In the genomic region with DNA sequence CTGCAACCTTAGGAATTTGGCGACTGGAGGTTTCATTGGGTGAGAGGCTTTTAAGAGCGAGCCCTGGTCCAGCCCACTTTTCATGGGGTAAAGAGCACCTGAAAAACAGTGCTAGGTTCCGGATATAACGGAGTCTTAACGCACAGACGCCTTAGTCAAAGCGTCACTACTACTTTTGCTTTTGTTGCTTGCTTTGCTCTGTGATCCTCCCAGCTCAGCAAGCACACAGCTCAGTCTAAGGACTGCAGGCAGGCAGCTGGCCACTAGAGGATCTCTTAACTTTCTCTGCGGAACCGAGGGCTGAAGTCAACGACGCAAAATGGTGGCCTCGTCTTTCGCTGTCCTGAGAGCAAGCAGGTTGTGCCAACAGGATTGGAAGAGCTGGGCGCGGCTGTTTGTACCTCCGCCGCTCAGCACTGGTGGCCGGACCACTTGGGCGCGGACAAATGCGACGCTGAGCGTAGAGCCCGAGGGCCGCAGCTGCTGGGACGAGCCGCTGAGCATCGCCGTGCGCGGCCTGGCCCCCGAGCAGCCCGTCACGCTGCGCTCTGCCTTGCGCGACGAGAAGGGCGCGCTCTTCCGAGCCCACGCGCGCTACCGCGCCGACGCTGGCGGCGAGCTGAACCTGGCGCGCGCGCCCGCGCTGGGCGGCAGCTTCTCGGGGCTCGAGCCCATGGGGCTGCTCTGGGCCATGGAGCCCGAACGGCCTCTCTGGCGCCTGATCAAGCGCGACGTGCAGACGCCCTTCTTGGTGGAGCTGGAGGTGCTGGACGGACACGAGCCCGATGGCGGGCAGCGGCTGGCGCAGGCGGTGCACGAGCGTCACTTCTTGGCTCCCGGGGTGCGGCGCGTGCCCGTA, we compare ENCODE assay signal across 8 mouse cellular contexts. TPM values are rescaled to one million over a fixed set of nuclear protein-coding genes. Genes with fewer than 3 reads are reported as not detected.
A peak's percentile ranks its signal among the peaks of the same experiment; 100 is the strongest.
DNase-seq lines count a peak whose midpoint lies in the region; ATAC-seq lines count a peak whose summit lies in the region.

Acot2 (plus strand) TSS at position 279 of the 859 bp plus-strand sequence.

- H3K9ac ChIP-seq in hindbrain, embryonic 15.5 days: peak within 1 kb of the TSS; percentile 72

- peaks cover 9% of the 10 kb centered on the region for H3K4me1 ChIP-seq in hindbrain, embryonic 15.5 days (replicated peaks)

- WGBS in hindbrain, embryonic 15.5 days: under 1% methylated on average over 80 of the region's 80 CpGs

- H3K27ac ChIP-seq in hindbrain, embryonic 15.5 days (replicated peaks): peak within 1 kb of the TSS; percentile 91

- no peaks in the 10 kb centered on the region for H3K36me3 ChIP-seq in hindbrain, embryonic 15.5 days

- H3K27me3 ChIP-seq in hindbrain, embryonic 15.5 days: no peaks in the 10 kb centered on the region

- H3K4me3 ChIP-seq in hindbrain, embryonic 15.5 days: peak within 1 kb of the TSS; percentile 60

- DNase-seq in ZHBTc4 (ENCODE audit: low read depth, low spot score): peak; percentile 88
- peak; percentile 33 to 68 for DNase-seq in cerebellum, postnatal 4 days (ENCODE audit: low spot score in 2 of 2)
- peak; percentile 79 for DNase-seq in gastrocnemius, adult 18-20 months (ENCODE audit: low spot score)
- peak; percentile 71 for DNase-seq in left cerebral cortex, adult 11 months (ENCODE audit: low spot score)
- DNase-seq in lung, postnatal 36 days: peak; percentile 88
- peak; percentile 85 for DNase-seq in retina, embryonic 14.5 days (ENCODE audit: low spot score)
- peak; percentile 79 to 81 for DNase-seq in thymus, postnatal 36 days

- ATAC-seq in hindbrain, embryonic 15.5 days (ENCODE audit: low FRiP score, low read depth): peak; percentile 94

- H3K9me3 ChIP-seq in hindbrain, embryonic 15.5 days: no peaks in the 10 kb centered on the region

- peak within 1 kb of the TSS; percentile 62 for H3K4me2 ChIP-seq in hindbrain, embryonic 15.5 days

RNA-seq across cellular contexts. Expression of gene Acot2, which starts in this region (rescaled TPM):
- total RNA-seq in gastrocnemius, adult 18-20 months (2021): 10 to 100 TPM; 17.0 to 23.3 TPM
- 16.0 and 16.9 TPM in 2 replicates for polyA plus RNA-seq in hindbrain, embryonic 15.5 days (2015; fragmentation: Nextera tagmentation; extraction: Ambion mirVana)

Comparison
In these comparisons a context has a peak if more than half of its experiments do, and no peak if none do; other contexts are left out.
1. Peak in every context shown above with its lines: DNase-seq, ATAC-seq, H3K4me3 ChIP-seq and H3K27ac ChIP-seq.